Mouse (Mus musculus): ENCODE data around the gene Cep112.

The Cep112 gene

DNA sequence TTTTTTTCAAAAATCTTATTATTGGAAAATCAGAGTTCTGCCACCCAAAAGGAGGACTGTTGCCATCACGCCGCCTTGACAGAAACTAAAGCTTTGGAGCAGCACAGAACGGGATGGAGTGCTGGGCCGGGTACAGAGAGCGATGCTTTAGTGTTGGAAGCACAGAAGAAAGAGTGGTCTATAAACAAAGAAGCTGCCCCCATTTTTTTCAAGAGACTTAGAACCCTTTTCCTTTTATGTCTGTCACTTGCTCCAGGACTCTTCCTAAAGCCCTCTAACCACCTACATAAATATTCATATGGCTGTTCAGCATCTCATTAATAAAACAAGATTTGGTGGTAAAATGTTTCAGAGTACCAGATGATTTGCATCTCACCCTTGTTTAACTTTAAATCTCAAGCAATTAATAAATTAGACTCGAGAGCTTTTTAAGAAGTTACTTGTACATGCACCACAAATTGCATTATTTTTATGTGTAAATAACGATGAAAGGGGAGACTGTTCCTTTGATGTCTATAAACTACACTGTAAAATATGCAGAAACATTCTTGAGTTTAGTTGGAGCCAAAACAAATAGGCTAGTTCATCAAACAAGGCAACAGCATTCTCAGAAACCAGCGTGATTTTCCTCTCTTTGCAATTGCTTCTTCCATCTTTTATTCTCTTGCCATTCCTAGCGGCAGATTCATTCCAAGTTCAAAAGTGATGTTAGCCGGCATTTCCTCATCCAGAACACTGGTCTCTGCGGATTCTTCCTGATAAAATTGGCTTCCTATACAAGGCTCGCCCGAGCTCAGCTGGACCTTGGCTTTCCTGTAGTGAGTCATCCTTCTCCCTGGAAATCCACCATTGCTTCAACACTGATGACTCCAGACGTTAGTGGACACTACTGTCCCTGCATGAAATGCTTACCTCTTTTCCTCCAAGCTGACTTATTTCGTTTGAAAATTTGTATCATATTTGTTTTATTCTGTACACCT is 355.6 kb downstream of the Cep112 start:
- no peak for DNase-seq (ENCODE audit: low read depth, low spot score)

DNA sequence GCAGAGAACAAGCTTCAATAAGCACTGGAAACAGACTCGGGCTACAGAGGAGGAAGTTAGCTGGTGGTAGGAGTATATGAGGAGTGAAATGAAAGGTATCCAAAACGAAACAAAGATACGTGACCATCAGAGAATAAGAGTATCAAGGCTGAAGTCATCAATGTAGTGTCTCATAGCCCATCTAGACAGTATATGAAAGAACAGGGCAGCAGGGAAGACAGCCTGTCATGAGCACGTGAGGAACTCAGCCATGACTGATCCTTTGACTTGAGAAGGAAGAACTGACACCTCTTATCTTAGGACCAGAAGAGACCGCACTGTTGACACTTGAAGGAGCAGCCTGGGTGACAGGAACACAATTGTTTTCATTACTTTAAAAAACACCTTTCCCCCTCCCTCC is 373.4 kb downstream of the Cep112 start:
- DNase-seq (ENCODE audit: low read depth, low spot score) = no peak

DNA sequence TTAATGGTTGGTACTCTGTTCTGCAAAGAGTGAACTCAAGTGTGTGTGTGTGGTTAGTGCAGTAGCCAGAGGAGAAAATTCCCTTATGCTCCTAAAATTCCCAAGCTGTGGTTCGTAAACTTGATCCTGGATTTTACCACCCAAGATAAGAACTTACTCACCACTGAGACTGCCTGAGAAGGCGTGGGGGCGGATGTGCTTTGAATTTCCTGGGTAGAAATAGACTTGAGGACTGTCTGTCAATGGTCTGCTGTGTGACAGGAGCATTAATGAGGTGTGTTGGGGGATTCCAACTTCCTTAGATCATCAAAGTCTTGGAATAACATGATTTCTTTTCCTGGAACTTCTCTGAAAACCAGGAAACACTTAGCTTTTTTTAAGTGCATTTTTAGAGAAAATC is 374.7 kb downstream of the Cep112 start:
- DNase-seq (ENCODE audit: low read depth, low spot score) = no peak

DNA sequence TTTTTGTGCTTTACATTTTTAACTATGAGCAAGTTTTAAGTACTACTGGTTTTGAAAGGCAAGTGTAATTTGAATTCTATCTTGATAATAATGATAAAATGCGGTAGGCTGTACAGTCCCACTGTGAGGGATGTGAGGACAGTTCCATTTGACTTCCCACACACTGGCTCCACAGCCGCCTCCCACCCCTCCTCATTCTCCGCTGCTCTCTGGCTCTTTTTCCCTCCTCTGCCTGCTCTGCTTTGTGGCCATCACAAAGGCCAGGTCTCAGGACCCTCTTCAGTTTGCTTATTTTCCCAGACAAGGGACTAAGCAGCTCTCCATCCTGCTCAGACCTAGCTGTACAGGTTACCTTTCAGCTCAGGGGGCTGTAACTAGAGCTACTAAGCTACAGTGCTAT is 379.0 kb downstream of the Cep112 start:
- DNase-seq (ENCODE audit: low read depth, low spot score) = no peak

DNA sequence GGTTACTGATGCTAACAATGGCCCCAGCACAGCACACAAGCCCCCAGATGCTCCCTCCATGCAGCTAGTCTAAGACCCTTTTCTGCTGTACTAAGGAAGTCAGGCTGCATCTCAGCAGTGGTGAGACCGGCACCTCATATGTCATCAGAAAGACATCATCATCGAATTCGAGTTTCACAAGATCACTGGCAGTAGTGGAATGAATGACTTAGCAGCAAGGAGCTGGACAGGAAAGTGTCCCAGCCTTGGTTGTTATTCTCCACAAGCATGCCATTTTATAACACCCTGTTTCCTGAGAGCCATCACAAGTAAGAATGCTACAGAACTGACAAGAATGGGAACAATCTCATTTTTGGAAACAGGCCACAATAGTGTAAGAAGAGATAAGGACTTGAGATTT is 381.0 kb downstream of the Cep112 start:
- no peak for DNase-seq (ENCODE audit: low read depth, low spot score)

DNA sequence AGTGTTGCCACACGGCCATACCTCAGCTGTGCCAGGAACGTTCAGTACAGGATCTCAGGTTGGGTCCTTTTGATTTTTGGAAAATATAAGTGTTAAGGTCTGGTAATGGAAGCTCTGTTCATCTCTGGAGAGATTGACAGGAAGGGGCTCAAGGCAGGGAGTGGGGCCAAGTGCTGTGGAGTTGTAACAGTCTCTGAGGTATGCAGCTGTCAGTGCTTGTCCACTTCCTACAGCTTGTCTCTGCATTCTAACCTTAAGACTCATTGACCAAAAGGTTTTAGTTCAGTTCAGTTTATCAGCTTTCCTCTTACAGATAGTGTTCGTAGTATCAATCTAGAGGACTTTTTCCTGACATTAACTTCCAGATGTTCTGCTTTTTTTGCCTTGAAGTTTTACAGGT is 384.6 kb downstream of the Cep112 start:
- no peak for DNase-seq (ENCODE audit: low read depth, low spot score)

DNA sequence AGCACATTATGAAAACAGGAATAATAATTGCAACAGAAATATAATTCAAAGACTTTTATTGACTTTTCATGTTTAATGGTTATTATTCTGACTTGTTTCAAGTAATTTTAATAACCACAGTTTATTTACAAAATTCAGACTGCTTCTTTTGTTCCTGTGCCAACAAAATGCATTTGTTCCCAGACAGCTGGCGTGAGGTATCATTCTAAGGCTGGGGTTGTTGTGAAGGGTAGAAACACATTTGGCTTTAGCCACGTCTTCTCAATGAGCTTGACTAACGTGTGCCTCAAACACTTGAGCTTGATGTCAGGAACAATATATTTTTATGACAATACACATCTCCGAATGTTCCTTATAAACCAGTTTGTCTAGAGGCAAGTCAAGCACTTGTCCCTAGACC is 396.8 kb downstream of the Cep112 start:
- no peak for DNase-seq (ENCODE audit: low read depth, low spot score)

DNA sequence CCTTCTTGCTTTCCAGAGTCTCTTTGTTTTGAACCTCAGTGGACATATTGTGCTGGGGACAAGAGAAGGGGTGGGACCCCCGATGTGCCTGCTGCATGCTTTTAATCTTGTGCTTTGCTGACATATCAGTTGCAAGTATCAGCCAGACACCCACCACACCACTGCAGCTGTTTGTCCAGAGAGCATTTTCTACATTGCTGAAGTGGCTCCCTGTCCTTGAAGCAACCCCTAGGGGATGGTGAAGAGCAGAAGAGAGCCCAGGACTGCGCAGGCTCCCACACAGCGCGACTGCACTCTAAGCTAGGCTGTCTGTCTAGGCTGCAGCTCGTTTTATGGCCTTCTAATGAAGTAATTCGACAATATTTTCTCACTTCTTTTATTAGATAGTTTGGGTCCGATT is 397.3 kb downstream of the Cep112 start:
- no peak for DNase-seq (ENCODE audit: low read depth, low spot score)

DNA sequence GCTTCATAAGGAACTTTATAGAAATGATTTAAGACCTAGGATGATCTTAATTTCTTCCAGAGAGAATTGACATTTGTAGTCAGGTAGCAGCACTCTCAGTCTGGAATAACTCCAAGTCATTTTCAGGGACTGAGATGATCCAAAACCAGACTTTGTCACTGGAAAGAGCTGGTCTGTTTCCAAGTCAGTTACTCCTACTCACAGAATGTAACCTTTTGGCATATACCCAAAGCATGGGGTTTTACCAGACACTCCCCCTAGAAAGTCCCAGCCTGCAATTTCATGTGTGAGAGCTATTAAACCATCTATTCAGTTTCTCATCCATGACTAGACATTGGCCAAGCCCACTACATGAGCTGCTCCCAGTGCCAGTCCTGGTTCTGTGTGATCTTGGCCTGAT is 402.3 kb downstream of the Cep112 start:
- no peak for DNase-seq (ENCODE audit: low read depth, low spot score)

DNA sequence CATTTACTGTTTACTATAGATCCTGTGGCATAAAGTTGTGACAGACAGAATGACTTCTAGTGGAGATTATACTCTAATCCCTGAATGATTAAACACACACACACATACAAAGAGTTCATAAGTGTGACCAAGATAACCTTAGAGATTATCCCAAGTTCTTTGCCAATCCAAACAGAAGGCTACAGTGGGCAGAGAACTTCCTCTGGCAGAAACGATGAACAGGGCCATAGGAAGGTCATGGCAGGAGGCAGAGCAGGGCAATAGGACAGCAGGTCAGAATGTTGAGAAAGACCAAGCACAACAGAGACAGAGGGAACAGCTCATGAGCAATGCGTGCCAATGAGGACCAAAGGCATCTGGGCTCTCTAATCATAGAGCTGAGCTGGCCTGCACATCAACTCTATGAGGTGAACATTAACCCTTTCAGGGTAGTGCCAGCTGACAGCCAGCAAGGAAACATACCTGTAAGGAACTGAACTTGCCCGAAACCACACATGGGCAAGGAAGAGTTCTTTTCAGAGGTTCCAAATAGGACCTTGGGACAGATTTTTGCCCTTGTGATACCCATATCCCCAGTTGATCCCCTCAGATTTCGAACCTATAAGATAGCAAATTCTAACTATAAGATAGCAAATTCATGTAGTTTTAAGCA is 403.5 kb downstream of the Cep112 start:
- DNase-seq (ENCODE audit: low read depth, low spot score) = no peak

DNA sequence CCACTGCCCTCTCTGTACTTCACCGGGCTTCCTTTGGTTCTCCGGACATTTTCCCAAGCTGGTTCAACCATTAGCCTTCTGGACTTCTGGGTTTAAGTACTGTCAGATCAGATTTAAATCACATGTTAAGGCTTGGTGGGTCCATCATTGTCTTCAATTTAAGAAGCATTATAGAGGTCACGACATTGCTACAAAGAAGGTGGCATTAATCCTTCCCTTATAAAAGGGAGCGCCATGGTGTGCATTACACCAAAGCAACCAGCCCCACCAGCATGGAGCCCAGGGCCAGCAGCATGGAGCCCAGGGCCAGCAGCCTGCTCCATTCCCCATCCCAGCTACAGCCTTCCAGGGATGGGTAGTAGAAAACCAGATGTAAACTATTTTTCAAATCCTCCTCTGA is 411.7 kb downstream of the Cep112 start:
- DNase-seq (ENCODE audit: low read depth, low spot score) = no peak

DNA sequence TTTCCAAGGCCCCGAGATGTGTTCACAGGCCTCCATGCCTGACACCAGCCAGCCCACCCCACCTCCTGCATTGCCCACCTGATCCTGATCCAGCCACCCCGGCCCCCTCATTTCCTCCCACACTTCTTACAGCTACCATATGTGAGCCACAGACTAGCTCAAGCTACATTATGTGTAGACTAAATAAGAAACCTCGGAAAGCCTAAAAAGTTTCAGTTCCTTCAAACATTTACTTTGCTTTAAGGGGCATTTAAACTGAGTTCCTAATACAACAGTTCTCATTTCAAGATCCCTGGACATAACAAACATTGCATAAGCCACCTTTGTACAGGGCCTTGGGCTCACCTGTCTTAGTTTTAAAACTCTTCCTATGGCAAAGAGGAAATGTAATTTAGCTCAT is 415.2 kb downstream of the Cep112 start:
- DNase-seq (ENCODE audit: low read depth, low spot score) = no peak

DNA sequence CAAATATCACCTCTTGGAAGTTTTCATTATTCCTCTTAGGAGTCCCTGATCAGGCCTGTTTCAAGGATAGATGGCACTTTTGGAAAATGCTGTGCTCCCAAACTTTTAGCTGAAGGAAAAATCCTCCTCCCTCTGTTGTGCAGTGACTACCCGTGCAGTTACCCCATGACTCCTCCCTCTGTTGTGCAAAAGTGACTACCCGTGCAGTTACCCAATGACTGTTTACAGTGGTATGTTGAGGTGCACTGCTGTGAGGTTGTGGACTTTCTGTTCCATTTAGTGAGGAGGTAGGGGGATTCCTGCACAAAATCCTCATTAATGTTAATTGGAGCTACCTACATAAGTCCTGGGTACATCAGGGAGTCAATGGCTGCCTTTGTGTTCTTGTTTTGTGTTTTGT is 417.8 kb downstream of the Cep112 start:
- no peak for DNase-seq (ENCODE audit: low read depth, low spot score)

DNA sequence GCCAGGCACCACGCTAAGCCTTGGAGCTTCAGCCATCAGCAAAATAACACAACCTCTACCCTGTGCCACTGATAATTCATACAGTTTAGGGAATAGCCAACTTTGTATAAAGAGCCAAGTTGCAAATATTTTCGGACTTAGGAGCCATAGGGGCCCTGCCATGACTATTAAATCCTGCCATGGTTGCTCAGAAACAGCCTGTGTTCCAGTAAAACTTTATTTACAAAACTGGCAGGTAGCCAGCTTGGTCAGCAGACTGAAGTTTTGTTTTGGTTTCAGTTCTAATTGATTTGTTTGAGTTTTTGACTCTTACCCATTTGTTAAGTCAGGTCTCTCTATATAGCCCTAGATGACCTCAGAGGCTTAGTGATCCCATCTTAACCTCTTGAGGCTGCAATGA is 421.0 kb downstream of the Cep112 start:
- DNase-seq (ENCODE audit: low read depth, low spot score) = no peak

DNA sequence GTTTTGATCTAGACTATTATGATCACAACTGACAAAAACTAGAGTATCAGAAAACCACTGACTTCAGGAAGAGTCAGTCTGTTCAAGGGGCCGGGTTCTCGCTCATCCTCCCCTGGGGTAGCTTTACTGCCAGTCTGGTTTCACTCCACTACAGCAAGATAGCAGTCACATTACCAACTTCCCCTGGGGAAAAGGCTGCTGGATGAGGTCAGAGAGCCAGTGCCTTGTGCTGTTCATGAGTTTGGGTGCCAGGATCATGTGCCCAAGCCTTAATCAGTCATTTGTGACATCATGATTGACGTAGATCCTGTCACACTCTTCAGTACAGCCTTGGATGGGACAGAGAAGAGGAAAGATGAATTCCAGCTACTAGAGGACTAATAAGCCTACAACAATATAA is 421.5 kb downstream of the Cep112 start:
- no peak for DNase-seq (ENCODE audit: low read depth, low spot score)

DNA sequence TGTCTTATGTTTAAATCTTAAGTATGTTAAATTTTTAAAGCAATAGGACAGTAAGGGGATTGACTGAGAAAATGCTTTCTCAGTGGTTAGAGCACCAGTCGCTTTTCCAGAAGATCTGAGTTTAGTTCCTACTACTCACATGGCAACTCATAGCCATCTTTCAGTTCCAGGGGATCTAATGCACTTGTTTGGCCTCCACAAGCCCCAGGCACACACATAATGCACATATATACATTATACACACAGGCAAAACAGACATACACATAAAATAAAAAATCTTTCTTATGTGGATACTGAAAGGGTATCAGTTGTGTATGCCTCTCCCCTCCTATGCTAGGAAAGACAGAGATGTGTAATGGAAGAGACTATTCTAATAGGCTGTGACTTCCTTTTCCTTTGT is 426.8 kb downstream of the Cep112 start:
- no peak for DNase-seq (ENCODE audit: low read depth, low spot score)

DNA sequence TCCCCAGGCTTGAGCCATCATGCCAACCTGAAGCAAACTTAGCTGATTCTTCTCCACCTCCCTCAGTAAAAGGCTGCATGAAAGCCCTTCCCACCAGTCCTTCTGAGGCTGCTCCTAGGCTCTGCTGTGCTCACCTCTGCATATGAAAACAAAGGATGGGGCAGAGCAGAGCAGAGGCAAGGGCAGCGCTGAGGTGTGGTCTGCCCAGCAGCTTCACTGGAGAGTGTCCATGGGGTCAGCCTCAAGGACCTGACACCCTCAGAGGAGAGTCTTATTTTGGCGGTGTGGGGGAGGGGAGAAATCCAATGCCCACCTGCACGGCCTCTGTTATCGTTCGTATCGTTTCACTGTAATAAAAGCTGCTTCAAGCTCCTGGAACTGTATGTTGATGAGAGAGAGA is 432.3 kb downstream of the Cep112 start:
- DNase-seq (ENCODE audit: low read depth, low spot score) = no peak

DNA sequence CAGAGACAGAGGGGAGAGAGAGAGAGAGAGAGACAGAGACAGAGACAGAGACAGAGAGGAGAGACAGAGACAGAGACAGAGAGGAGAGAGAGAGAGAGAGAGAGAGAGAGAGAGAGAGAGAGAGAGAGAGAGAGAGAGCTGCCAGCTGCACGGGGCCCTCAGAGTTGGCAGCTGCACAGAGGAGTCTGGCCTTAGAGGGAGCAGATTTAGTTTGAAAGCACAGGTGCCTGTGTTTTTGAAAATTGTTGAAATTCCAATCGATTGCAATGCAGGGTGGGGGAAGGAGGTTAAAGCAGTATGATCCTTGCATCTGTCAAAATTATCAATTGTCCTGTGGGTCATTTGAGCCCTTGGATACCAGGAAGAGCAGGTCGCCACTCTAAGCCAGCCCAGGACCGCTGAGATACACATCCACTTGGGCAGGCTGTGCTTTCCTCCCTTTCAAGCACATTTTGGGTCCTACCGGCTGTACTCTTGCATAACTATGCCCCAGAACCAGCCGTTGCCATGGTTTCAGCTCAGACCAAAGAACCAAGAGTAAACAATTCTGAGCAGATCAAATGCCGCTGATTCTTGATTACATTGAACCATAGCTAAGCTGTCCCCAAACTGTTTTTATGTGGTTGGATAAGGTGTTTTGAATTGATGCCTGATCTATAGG is 432.8 kb downstream of the Cep112 start:
- no peak for DNase-seq (ENCODE audit: low read depth, low spot score)

DNA sequence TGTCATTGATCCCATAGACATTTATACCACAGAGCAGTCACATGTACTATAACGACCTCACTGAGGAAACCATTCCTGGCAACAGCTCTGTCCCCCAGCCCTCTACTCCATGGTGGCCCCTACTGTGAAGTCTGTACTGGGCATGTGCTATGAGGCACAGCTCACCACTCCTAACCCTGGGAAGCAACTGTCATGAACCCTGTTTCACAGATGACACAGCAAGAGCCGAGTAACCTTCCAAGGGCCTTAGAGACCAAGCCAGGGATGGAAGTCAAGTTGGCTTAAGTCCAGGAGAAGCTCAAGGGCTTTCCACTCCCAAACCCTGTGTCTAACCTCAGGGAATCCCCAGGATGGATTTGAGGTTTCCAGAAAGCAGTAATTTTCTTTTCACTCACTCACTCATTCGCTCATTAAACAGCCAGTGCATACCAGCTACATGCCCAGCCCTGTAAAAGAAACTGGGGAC is 433.4 kb downstream of the Cep112 start:
- DNase-seq (ENCODE audit: low read depth, low spot score) = no peak

DNA sequence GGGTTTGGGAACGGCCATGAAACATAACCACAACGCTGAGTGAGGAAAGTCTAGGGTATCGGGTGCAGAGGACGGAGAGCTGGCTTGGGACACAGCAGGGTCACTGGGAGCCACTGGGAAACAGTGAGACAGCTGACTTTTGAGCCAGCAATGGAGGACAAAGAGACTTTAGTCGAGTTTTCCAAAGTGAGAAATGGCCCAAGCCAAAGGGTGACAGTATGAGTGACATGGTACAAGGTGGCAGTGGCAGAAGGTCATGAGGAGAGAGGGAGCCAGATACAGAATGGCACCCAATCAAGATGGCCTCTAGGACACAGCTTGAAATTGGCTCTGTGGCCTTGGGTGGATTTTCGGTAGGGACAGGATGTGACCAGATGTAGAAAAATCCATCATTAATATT is 433.9 kb downstream of the Cep112 start:
- DNase-seq (ENCODE audit: low read depth, low spot score) = no peak

DNA sequence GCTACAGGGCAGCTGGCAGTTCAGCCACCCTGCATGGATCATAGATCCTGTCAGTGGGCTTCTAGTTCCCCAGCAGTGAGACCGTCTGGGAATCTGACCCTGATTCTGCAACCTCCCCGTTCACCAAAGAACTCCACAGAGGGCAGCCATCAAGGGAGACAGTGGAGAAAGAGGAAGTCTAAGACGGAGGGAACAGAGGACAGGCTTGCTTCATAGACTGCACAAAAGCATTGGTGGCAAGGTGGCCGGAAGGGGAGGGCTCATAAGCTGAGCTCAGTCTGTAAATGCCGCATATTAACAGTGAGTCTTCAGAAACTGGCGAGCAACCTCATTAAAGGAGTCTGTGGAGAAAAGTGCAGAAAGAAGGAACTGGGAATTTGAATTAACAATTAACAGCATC is 437.4 kb downstream of the Cep112 start:
- no peak for DNase-seq (ENCODE audit: low read depth, low spot score)

DNA sequence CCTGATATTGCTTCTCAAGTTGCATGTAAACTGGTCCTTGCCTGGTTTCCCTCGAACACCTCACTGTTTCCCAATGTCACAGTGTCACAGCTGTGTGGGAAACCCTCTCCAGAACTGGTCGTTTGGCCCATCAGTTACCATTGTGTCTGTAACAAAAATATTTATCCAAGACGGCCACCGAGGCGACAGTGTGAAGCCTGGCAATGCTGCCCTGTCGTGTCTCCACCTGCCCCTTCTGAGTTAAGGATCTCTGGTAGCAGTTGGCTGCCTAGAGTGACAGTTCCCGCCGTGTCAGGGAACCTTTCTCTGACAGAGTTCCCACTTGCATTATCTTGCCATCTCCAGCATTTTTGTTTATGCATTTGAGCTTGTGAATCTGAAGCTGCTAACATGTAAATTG is 440.8 kb downstream of the Cep112 start:
- no peak for DNase-seq (ENCODE audit: low read depth, low spot score)

DNA sequence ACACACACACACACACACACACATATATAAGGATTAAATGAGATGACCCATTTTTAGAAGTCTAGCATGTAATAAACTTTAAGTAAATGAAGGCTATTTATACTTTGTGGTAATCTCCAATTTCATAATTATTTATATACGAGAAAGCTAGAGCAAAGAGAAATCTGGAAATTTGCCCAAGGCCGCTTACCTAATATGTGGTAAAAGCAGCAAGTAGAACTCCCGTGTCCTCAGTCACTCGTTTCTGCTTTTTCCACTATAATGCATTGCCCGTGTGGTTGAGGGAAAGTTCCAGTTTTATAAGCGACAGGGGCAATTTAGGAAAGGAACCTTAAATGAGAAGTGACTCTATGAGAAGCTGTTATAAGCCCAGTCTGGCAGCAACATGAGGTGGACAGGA is 442.5 kb downstream of the Cep112 start:
- no peak for DNase-seq (ENCODE audit: low read depth, low spot score)
